Mouse (Mus musculus) testis, adult 2 months (tissue): ENCODE results near the gene Nav2.

ENCODE experiments used
- CTCF ChIP-seq: fragments of 200-500 bp; IDR thresholded peaks from 2 replicates; pipeline ENCODE4 v1.5.1; 2012; ENCODE audit warnings: low read depth, mild to moderate bottlenecking, inconsistent platforms, low read length, moderate library complexity; ENCODE audit not compliant: control insufficient read depth, insufficient read depth, insufficient replicate concordance
- POLR2A ChIP-seq: fragments of 200-500 bp; IDR thresholded peaks from 2 replicates; pipeline ENCODE4 v1.6.1; 2012; ENCODE audit warnings: low read depth, mild to moderate bottlenecking, inconsistent platforms, low read length, moderate library complexity; ENCODE audit not compliant: control insufficient read depth

DNA sequence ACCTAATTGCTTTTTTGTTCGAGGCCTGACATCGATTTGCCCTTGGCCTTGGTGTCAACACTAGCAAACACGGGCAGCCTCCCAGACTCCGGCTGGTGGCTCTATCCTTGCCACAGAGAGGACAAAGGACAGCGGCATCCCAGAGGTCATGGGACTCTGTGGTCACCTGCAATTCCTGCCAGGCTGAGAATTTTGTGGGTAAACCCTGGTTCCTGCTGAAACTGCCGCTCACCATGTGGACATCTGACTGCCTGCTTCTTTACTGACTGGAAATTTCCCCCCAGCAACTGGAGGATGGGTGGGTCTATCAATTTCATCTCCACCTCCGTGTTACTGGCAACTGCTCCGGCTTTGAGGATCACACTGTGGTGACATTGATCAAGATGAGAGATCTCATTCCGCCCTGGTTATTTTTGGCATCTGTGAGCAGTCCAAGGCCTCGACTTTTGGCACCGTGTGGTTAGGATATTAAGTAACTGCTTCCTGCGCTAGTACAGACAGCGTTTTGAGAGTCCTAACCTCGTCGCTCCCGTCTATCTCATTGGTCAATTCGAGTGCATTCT lies 489.0 kb downstream of the Nav2 start:
- TF ChIP-seq POLR2A (no peak), CTCF (no peak)
